Mouse (Mus musculus) adipocyte (in vitro differentiated cells): ENCODE results near the gene Dph5.

Source experiments
- DNase-seq: peaks from one replicate; pipeline ENCODE4 v3.0.0-alpha.2; 2016; ENCODE audit warnings: low spot score

Dph5 gene

GRCm38 (mm10) chr3:115887427-115888309 lies at the start of gene Dph5:
TSS of gene Dph5 (plus strand) at chr3:115887837.
- DNase-seq: peak; percentile 89

GRCm38 (mm10) chr3:115844566-115844965 lies 43.1 kb upstream of the Dph5 start:
- DNase-seq: peak; percentile 66

- DNase-seq: no peak
Observed at GRCm38 (mm10) chr3:115845032-115845618, 42.5 kb upstream of the Dph5 start.

- peak; percentile 57 for DNase-seq
Observed at GRCm38 (mm10) chr3:115845724-115846123, 41.9 kb upstream of the Dph5 start.

- no peak for DNase-seq
Observed at GRCm38 (mm10) chr3:115846153-115846552, 41.5 kb upstream of the Dph5 start.

- peak; percentile 67 for DNase-seq
Observed at GRCm38 (mm10) chr3:115848686-115849480, 38.8 kb upstream of the Dph5 start.

GRCm38 (mm10) chr3:115850946-115851345 lies 36.7 kb upstream of the Dph5 start:
- DNase-seq: no peak

- no peak for DNase-seq
Observed at GRCm38 (mm10) chr3:115854672-115855191, 32.9 kb upstream of the Dph5 start.

GRCm38 (mm10) chr3:115855576-115855975 lies 32.1 kb upstream of the Dph5 start:
- no peak for DNase-seq

- no peak for DNase-seq
Observed at GRCm38 (mm10) chr3:115856484-115857022, 31.1 kb upstream of the Dph5 start.

- DNase-seq: no peak
Observed at GRCm38 (mm10) chr3:115857436-115857835, 30.2 kb upstream of the Dph5 start.

- no peak for DNase-seq
Observed at GRCm38 (mm10) chr3:115858822-115859221, 28.8 kb upstream of the Dph5 start.

- peak; percentile 28 for DNase-seq
Observed at GRCm38 (mm10) chr3:115860780-115861179, 26.9 kb upstream of the Dph5 start.

- no peak for DNase-seq
Observed at GRCm38 (mm10) chr3:115863487-115863886, 24.1 kb upstream of the Dph5 start.

GRCm38 (mm10) chr3:115867150-115867549 lies 20.5 kb upstream of the Dph5 start:
- DNase-seq: peak; percentile 43

- DNase-seq: no peak
Observed at GRCm38 (mm10) chr3:115867901-115868300, 19.7 kb upstream of the Dph5 start.

GRCm38 (mm10) chr3:115869360-115869759 lies 18.3 kb upstream of the Dph5 start:
- DNase-seq: no peak

- no peak for DNase-seq
Observed at GRCm38 (mm10) chr3:115875551-115875950, 12.1 kb upstream of the Dph5 start.

GRCm38 (mm10) chr3:115877133-115877532 lies 10.5 kb upstream of the Dph5 start:
- no peak for DNase-seq

- DNase-seq: peak; percentile 49
Observed at GRCm38 (mm10) chr3:115884086-115884485, 3.6 kb upstream of the Dph5 start.

GRCm38 (mm10) chr3:115888310-115889106 lies 871 bp downstream of the Dph5 start:
- peak; percentile 36 for DNase-seq
